Mouse (Mus musculus): ENCODE measurements around the gene Vmn1r49. TPM values are rescaled to one million over a fixed set of nuclear protein-coding genes. Genes with fewer than 3 reads are reported as not detected.
"Not testable (repeated sequence)": the region's sequence is repeated elsewhere in the genome, so short reads cannot be mapped to it uniquely, and the experiment has no call there.

The Vmn1r49 gene
- not detected for total RNA-seq (2021)

DNA sequence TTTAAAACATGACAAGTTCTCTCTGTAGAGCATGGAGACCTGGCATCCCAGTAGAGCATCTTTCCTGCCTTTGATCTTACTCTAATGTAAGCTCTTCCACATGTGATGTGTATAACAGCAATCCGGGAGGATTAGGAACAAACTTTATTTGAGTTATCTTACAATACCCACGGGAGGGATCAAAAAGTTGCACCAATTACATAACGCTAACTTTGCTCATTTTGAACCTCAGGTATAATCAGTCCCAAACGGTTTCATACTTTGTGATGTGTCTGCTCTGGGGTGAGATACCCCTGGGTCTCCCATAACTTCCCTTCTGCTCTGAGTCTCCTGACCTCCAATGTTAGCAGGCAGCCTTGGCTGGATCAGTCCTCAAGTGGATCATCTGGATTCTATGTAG lies at the start of gene Vmn1r49:
TSS of gene Vmn1r49 (minus strand) at position 101 of the 400 bp plus-strand sequence.
- no peak for DNase-seq (ENCODE audit: low spot score in 2 of 2)
- intact Hi-C loops (cut with DNase I) = no loop called here

DNA sequence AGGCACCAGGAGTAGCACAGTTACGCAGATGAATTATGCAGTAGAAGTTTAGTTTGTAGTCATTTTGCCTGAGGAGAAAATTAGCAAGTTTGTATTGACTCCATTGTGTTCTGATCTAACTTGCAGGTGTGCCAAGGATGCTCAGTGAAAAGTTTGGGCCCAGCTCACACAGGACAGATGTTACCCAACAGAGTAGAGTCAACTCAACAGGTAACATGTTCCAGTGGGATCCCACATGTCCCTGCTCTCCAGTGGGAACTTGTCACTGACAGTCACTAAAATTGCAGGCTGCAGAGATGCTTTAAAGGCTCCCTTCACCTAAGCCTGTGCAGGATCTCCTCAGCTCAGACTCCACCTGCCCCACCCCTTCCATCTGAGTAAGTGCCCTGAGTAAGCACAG lies 44.0 kb upstream of the Vmn1r49 start, which contains the start of gene Vmn1r51:
TSS of gene Vmn1r51 (plus strand) at position 301 of the 400 bp plus-strand sequence.
- intact Hi-C loops (cut with DNase I); DNase-seq (ENCODE audit: low spot score in 2 of 2): not testable (repeated sequence)

DNA sequence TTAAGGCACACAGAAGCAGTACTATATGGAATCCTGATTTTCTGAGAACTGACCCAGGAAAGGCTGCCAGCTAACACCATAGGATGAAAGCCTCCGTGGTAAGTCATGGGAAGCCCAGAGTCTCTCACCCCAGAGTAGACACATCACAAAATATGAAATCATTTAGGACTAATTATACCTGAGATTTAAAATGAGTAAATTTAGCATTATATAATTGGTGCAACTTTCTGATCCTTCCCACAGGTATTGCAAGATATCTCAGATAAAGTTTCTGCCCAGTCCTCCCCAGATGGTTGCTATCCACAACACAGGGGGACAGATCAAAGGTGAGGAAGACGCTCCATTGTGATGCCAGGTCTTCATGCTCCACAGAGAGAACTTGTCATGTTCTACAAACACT lies 22.8 kb upstream of the Vmn1r49 start, which contains the start of gene Vmn1r50:
TSS of gene Vmn1r50 (plus strand) at position 301 of the 400 bp plus-strand sequence.
- DNase-seq (ENCODE audit: low spot score in 2 of 2) = no peak
- intact Hi-C loops (cut with DNase I) = no loop called here

DNA sequence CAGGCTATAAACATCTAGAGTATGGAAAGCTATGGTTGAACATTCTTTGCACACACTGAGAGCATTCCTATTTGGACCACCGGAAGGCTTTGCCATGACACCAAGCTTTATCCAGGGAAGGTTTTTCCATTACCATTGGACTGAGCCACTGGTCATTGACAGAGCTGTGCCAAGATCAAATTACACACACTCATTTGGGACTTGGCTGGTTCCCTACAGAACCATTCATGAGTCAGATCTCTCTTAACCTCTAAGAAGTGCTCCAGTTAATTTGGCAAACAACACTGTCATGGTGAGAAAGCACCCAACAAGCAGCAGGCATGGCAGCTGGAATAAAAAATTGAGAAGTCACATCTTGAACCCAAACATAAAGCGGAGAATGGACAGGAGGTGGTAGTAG lies 22.3 kb upstream of the Vmn1r49 start:
- DNase-seq (ENCODE audit: low spot score in 2 of 2) = no peak
- intact Hi-C loops (cut with DNase I) = no loop called here

DNA sequence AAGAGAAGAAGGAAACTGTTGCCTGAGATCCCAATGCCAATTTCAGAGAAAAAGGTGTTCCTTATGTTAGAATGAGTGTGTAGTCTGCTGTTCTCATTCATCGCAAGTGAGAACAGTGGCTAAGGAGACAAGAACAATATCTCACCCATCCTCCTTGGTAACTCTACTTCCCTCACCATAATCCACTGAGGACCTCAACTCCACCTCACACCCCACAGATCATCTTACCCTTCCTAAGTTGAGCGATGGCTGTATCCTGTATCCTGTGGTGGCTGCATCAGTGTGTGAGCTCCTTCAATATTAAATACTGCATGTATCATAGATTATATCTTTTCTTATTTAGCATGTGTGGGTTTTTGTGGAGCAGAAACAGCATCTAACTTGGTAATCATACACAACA lies 41.6 kb downstream of the Vmn1r49 start, which contains the start of gene Vmn1r48:
TSS of gene Vmn1r48 (minus strand) at position 101 of the 400 bp plus-strand sequence.
- DNase-seq (ENCODE audit: low spot score in 2 of 2); intact Hi-C loops (cut with DNase I): not testable (repeated sequence)

Other genes starting within 250 kb of the Vmn1r49 start
- not detected for gene Vmn1r42, start 202.1 kb downstream of the Vmn1r49 start, total RNA-seq (2021)
- not detected for gene Vmn1r43, start 202.1 kb downstream of the Vmn1r49 start, total RNA-seq (2021)
- not detected for gene Vmn1r44, start 194.8 kb downstream of the Vmn1r49 start, total RNA-seq (2021)
- gene Vmn1r45, start 137.9 kb downstream of the Vmn1r49 start, total RNA-seq (2021) = not detected
- gene Vmn1r46, start 109.2 kb downstream of the Vmn1r49 start, total RNA-seq (2021) = not detected
- not detected for gene Vmn1r47, start 62.4 kb downstream of the Vmn1r49 start, total RNA-seq (2021)
- gene Vmn1r48, start 41.7 kb downstream of the Vmn1r49 start, total RNA-seq (2021) = not detected
- not detected for gene Vmn1r50, start 22.9 kb upstream of the Vmn1r49 start, total RNA-seq (2021)
- not detected for gene Vmn1r51, start 44.1 kb upstream of the Vmn1r49 start, total RNA-seq (2021)
- gene Vmn1r52, start 96.3 kb upstream of the Vmn1r49 start, total RNA-seq (2021) = not detected
- not detected for gene V1ra8, start 124.3 kb upstream of the Vmn1r49 start, total RNA-seq (2021)
- not detected for gene Vmn1r53, start 145.9 kb upstream of the Vmn1r49 start, total RNA-seq (2021)
- not detected for gene Vmn1r54, start 167.8 kb upstream of the Vmn1r49 start, total RNA-seq (2021)
- not detected for gene BC048671, start 222.7 kb upstream of the Vmn1r49 start, total RNA-seq (2021)
- not detected for gene Chst13, start 246.7 kb upstream of the Vmn1r49 start, total RNA-seq (2021)

Measured in left cerebral cortex, postnatal 25 days (tissue).